Mouse (Mus musculus) heart, embryonic 11.5 days (tissue): ENCODE data around the gene Ccni. TPM values are rescaled to one million over a fixed set of nuclear protein-coding genes. Genes with fewer than 3 reads are reported as not detected.

Experiments
- ATAC-seq: fragments of 200-750 bp; cut with Nextera tagmentation; replicated peaks from 2 replicates; pipeline ENCODE4 v1.8.0; 2017; ENCODE audit warnings: moderate library complexity; ENCODE audit not compliant: insufficient number of reproducible peaks, low FRiP score, low TSS enrichment
- H3K27ac ChIP-seq: fragments of 300-500 bp; sonication (generic); 2 replicates; pipeline ENCODE4 v1.5.1; 2014; ENCODE audit warnings: mild to moderate bottlenecking, low read depth, low read length
- H3K27me3 ChIP-seq: fragments of 300-500 bp; sonication (generic); 2 replicates; pipeline ENCODE4 v1.6.1; 2014; ENCODE audit warnings: mild to moderate bottlenecking, low read length, mixed read lengths; ENCODE audit not compliant: control insufficient read depth, insufficient read depth
- H3K36me3 ChIP-seq: fragments of 300-500 bp; sonication (generic); 2 replicates; pipeline ENCODE4 v1.6.1; 2014; ENCODE audit warnings: mild to moderate bottlenecking, low read length, moderate library complexity, mixed read lengths; ENCODE audit not compliant: control insufficient read depth, insufficient read depth
- H3K4me1 ChIP-seq: fragments of 300-500 bp; sonication (generic); 2 replicates; pipeline ENCODE4 v1.6.1; 2014; ENCODE audit warnings: low read length; ENCODE audit not compliant: control insufficient read depth, insufficient read depth
- H3K4me2 ChIP-seq: fragments of 300-500 bp; sonication (generic); 2 replicates; pipeline ENCODE4 v1.6.1; 2014; ENCODE audit warnings: mild to moderate bottlenecking, moderate library complexity
- H3K4me3 ChIP-seq: fragments of 300-500 bp; sonication (generic); 2 replicates; pipeline ENCODE4 v1.5.1; 2014; ENCODE audit warnings: low read depth, low read length
- H3K9ac ChIP-seq: fragments of 300-500 bp; sonication (generic); 2 replicates; pipeline ENCODE4 v1.6.1; 2014; ENCODE audit warnings: mild to moderate bottlenecking, low read depth, low read length, moderate library complexity
- H3K9me3 ChIP-seq: fragments of 300-500 bp; sonication (generic); replicated peaks from 2 replicates; pipeline ENCODE4 v1.6.1; 2016; ENCODE audit warnings: low read length; ENCODE audit not compliant: control insufficient read depth
- WGBS: fragments of 180-500 bp; shearing (Covaris S2); extraction: QIAGEN DNeasy Blood & Tissue Kit; methylation state at CpG from one replicate; pipeline ENCODE4 v1.1.7; 2014; ENCODE audit not compliant: insufficient replicate concordance; 5-methylcytosine and 5-hydroxymethylcytosine counted together
- polyA plus RNA-seq: library from polyadenylated mRNA; unstranded; fragments of >200 nt; fragmentation: Nextera tagmentation; extraction: Ambion mirVana; gene quantifications from 2 replicates; pipeline ENCODE4 v1.2.1, GENCODE M21; 2014

The Ccni gene
- polyA plus RNA-seq, 1 experiment from 2014 or later, result 99.1 TPM

GRCm38 (mm10) chr5:93154401-93154800, 51.9 kb downstream of the Ccni start:
- no peak for ATAC-seq
- peaks cover 18% of the 10 kb centered on the region for H3K36me3 ChIP-seq

GRCm38 (mm10) chr5:93152451-93152850, 53.8 kb downstream of the Ccni start:
- no peaks in the 10 kb centered on the region for H3K27me3 ChIP-seq
- no peak overlapping the region for H3K4me2 ChIP-seq
- H3K4me1 ChIP-seq, result peaks cover 40% of the 10 kb centered on the region
- 72% methylated on average over 4 of the region's 4 CpGs for WGBS
- H3K36me3 ChIP-seq, result peaks cover 13% of the 10 kb centered on the region
- H3K9me3 ChIP-seq, result no peaks in the 10 kb centered on the region
- no peak overlapping the region for H3K27ac ChIP-seq
- ATAC-seq, result no peak
- H3K9ac ChIP-seq, result no peak overlapping the region
- H3K4me3 ChIP-seq, result no peak overlapping the region

More at GRCm38 (mm10) chr5:93154401-93154800, 51.9 kb downstream of the Ccni start:
- Histone ChIP-seq H3K9ac (no peak overlapping the region), H3K27me3 (no peaks in the 10 kb centered on the region), H3K4me2 (no peak overlapping the region), H3K27ac (no peak overlapping the region), H3K4me1 (peaks cover 35% of the 10 kb centered on the region), H3K4me3 (no peak overlapping the region), H3K9me3 (no peaks in the 10 kb centered on the region)
- WGBS, result 87% methylated on average over 11 of the region's 11 CpGs

- WGBS, result 55% methylated on average over 6 of the region's 6 CpGs
- no peak for ATAC-seq
- Histone ChIP-seq H3K4me1 (peaks cover 42% of the 10 kb centered on the region), H3K4me3 (no peak overlapping the region), H3K9me3 (no peaks in the 10 kb centered on the region), H3K27ac (no peak overlapping the region; the same call in 1 of the 2 replicates), H3K36me3 (peaks cover 10% of the 10 kb centered on the region), H3K4me2 (no peak overlapping the region), H3K9ac (no peak overlapping the region), H3K27me3 (no peaks in the 10 kb centered on the region)
Measured at GRCm38 (mm10) chr5:93151985-93152384, 54.3 kb downstream of the Ccni start.

DNA sequence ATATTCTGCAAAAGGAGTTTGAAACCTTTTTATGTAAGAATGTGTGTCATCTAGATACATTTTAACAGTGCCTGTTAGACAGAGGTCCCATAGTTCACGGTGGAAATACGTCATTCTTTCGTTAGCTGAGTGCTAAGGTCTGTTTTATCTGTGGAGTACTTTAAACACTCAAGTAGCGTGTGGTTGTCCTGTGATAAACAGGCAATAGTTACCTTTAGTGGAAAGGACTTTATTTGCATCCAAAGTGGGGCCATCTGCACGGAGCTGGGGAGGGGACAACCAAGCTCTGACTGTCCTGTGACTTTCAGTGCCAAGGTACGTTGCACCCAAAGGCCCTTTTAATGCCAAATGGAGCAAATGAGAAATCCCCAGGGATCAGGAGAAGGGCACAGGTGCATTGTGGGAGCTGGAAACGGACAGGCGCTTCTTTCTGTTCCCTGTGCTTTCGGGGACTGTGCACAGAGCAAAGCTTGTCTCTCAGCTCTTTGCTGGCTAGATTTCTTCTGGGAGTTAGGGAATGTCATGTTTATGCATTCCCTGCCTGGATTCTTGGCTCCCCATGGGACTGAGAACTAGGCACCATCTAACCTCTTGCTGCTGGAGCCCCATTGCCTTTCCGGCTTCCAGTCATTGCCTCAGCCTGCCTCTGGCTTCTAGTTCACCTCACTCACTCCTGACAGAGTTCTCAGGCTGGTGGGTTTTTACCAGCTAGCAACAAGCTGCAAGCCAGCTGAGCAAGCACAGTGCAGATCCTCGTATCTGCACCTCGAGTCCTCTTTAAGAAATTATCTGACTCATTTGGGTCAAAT, 56.1 kb downstream of the Ccni start:
- H3K27ac ChIP-seq, result peak overlapping the region; percentile 46; the same call in 1 of the 2 replicates
- H3K27me3 ChIP-seq, result no peaks in the 10 kb centered on the region
- H3K36me3 ChIP-seq, result peaks cover 4% of the 10 kb centered on the region; the same call in 1 of the 2 replicates
- 0 out of 2 replicates have a peak overlapping the region, but pooled peaks have one; percentile 3 for H3K9ac ChIP-seq
- no peak for ATAC-seq
- peak overlapping the region; percentile 12; the same call in 1 of the 2 replicates for H3K4me2 ChIP-seq
- no peaks in the 10 kb centered on the region for H3K9me3 ChIP-seq
- peaks cover 50% of the 10 kb centered on the region for H3K4me1 ChIP-seq
- 47% methylated on average over 12 of the region's 12 CpGs for WGBS
- H3K4me3 ChIP-seq, result no peak overlapping the region

DNA sequence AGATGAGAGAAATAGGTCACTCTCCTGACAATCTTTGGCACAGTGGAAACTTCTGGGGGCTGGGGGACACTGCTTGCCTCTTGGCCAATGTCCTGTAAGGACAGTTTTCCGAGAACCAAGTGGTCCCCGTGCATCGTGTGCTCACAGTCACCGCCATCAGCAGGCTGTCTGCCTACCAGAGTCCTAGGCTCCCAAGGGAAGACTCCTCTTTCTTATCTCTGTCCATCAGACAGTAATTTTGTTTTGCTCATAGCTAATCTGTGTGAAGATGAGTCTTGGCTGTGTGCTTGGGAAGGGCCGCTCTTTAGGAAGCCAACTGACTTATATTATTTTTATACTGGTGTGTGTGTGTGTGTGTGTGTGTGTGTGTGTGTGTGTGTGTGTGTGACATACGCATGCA, 60.8 kb downstream of the Ccni start:
- Histone ChIP-seq H3K36me3 (no peaks in the 10 kb centered on the region; the same call in none of the 2 replicates), H3K4me1 (peaks cover 43% of the 10 kb centered on the region), H3K4me3 (no peak overlapping the region), H3K27ac (no peak overlapping the region), H3K27me3 (no peaks in the 10 kb centered on the region), H3K4me2 (no peak overlapping the region), H3K9me3 (no peaks in the 10 kb centered on the region), H3K9ac (no peak overlapping the region)
- ATAC-seq, result no peak
- 85% methylated on average over 6 of the region's 6 CpGs for WGBS

GRCm38 (mm10) chr5:93144874-93145273, 61.4 kb downstream of the Ccni start:
- ATAC-seq, result no peak
- WGBS, result 54% methylated on average over 5 of the region's 5 CpGs
- Histone ChIP-seq H3K4me3 (no peak overlapping the region), H3K4me1 (peaks cover 37% of the 10 kb centered on the region), H3K9me3 (no peaks in the 10 kb centered on the region), H3K9ac (no peak overlapping the region), H3K27ac (no peak overlapping the region), H3K36me3 (peaks cover 6% of the 10 kb centered on the region), H3K4me2 (no peak overlapping the region), H3K27me3 (no peaks in the 10 kb centered on the region)

GRCm38 (mm10) chr5:93143360-93144091, 62.8 kb downstream of the Ccni start:
- Histone ChIP-seq H3K4me3 (no peak overlapping the region), H3K9me3 (no peaks in the 10 kb centered on the region), H3K4me1 (peaks cover 29% of the 10 kb centered on the region), H3K4me2 (no peak overlapping the region; the same call in 1 of the 2 replicates), H3K36me3 (peaks cover 8% of the 10 kb centered on the region), H3K27me3 (no peaks in the 10 kb centered on the region), H3K27ac (no peak overlapping the region), H3K9ac (no peak overlapping the region)
- WGBS, result 38% methylated on average over 12 of the region's 12 CpGs
- ATAC-seq, result no peak

DNA sequence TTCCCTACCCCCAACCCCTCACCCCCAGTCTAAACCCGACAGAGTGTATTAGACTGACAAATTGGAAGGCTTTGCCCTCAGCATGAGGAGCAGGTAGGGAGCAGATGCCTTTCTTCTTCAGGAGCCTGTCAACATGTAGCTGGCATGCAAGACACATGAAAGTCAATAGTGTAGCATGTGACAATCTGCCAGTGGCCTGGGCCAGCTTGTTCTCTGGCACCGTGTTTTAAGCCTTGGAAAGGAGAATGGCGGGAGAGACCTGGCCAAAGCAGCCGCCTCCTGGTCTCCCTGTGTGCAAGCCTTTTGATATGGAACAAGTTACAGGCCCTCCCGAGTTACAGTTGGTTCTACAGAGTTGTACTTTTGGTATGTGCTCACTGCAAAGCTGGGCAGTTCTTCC, 65.5 kb downstream of the Ccni start:
- Histone ChIP-seq H3K4me1 (peaks cover 31% of the 10 kb centered on the region), H3K4me2 (no peak overlapping the region), H3K27ac (no peak overlapping the region), H3K9ac (no peak overlapping the region), H3K9me3 (no peaks in the 10 kb centered on the region), H3K4me3 (no peak overlapping the region), H3K27me3 (no peaks in the 10 kb centered on the region), H3K36me3 (peaks cover 10% of the 10 kb centered on the region)
- 82% methylated on average over 5 of the region's 5 CpGs for WGBS
- ATAC-seq, result no peak
